Mouse (Mus musculus) CH12.LX (cell line): Measurements from ENCODE around the gene Itpr2.

ENCODE experiments used
- CTCF ChIP-seq, 2 experiments: IDR thresholded peaks in 1 of 2; conservative IDR thresholded peaks in 1 of 2; 2 replicates each; pipeline ENCODE4 v1.5.1; 2011 to 2012; ENCODE audit warnings: low read depth in 2 of 2, low read length in 2 of 2, improper control_type of control experiment in 1 of 2, inconsistent platforms in 1 of 2, mild to moderate bottlenecking in 1 of 2, moderate library complexity in 1 of 2
- HCFC1 ChIP-seq: IDR thresholded peaks from 2 replicates; pipeline ENCODE4 v1.6.1; 2012; ENCODE audit warnings: low read depth, mild to moderate bottlenecking, inconsistent platforms, low read length, improper control_type of control experiment
- MEF2A ChIP-seq: IDR thresholded peaks from 2 replicates; pipeline ENCODE4 v1.6.1; 2014; ENCODE audit warnings: low read depth, mild to moderate bottlenecking, inconsistent platforms, low read length, improper control_type of control experiment, borderline replicate concordance
- POLR2A ChIP-seq: IDR thresholded peaks from 2 replicates; pipeline ENCODE4 v1.6.1; 2011; ENCODE audit warnings: low read depth, mild to moderate bottlenecking, improper control_type of control experiment, low read length

DNA sequence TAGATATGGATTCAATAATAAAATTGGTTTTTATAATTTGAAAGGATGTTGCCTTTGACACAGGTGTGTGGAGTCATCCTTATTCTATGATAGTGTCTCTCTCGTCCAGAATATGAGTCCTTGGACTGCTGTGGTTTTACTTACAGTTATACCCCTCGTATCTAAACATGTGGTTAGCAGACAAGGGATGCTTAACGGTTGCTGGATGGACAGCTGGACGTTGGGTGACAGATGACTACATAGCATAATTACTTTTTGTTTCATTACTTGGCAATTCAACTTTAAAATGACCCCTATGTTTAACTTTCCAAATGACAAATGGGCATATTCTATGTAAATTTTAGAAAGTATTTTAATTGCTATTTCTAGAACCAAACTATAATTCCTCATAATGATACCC lies 297.6 kb downstream of the Itpr2 start:
- TF ChIP-seq MEF2A (no peak), CTCF (conservative IDR thresholded peaks at IDR 0.05 in 1 of 2, IDR thresholded peaks at IDR 0.05 in 1 of 2; ENCODE audit: low read depth in 2 of 2, low read length in 2 of 2) (no peak), HCFC1 (no peak), POLR2A (no peak)
